Mouse (Mus musculus): Measurements from ENCODE around the gene Casc3.

The Casc3 gene

GRCm38 (mm10) chr11:98769007-98769954 lies 35.4 kb upstream of the Casc3 start:
- TF ChIP-seq GATA4 (IDR thresholded peaks at IDR 0.05; ENCODE audit: insufficient replicate concordance, low read length), result no peak

GRCm38 (mm10) chr11:98770096-98770975 lies 34.4 kb upstream of the Casc3 start:
- TF ChIP-seq GATA4 (IDR thresholded peaks at IDR 0.05; ENCODE audit: insufficient replicate concordance, low read length), result no peak

GRCm38 (mm10) chr11:98771131-98771530 lies 33.6 kb upstream of the Casc3 start:
- no peak for TF ChIP-seq GATA4 (IDR thresholded peaks at IDR 0.05; ENCODE audit: insufficient replicate concordance, low read length)

DNA sequence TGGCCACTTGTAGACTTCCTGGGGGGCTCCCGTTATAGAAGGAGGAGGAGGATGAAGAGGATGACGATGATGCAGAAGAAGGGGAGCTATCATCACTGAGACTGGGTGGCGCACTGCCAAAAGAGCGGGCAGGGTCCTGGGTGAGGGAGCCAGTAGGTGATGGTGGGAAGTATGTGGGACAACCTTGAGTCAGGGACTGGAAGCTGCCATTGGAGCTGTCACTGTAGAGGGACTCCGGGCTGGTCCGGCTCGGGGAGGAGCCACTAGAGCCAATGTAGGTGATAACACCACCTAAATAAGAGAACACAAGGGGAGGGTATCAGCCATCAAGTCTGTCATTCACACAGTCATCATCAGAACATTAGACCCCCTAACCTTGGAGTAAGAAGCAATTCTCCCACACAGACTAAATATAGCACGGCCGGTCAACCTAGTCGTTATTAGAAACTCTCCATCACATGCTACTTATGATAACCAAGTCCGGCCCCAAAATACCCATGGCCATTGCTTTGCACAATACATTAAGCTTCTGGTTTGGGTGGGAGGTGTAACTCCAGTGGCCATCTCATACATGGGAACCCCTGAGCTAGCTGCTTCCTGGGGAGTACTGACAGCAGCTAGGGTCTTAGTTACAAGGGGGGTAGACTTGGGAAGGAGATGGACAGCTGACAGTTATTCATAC lies 32.7 kb upstream of the Casc3 start:
- TF ChIP-seq GATA4 (IDR thresholded peaks at IDR 0.05; ENCODE audit: insufficient replicate concordance, low read length), result no peak

DNA sequence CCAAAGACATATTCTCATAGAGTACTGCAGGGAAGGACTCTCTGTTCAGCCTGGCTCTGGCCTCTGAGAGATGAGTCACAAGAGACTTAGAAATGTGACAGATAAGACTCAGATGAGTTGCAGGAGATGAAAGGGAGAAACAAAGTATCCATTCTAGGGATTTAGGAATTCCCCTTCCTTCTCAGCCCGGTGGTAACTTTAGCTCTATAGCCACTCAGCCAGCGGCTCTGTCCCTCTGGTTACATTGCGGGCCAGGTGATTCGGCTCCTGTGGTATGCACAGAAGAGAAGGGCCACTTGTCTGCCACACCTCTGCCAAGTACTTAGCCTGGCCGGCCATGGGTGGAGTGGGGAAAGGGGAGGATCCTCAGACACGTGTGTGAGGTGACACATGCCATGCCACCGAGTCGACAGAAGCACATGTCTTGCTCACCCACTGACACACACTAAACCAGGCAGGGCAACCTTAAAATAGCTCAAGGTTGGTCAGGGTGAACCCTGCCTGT lies 32.0 kb upstream of the Casc3 start:
- TF ChIP-seq GATA4 (IDR thresholded peaks at IDR 0.05; ENCODE audit: insufficient replicate concordance, low read length), result no peak

GRCm38 (mm10) chr11:98773635-98774295 lies 30.9 kb upstream of the Casc3 start:
- no peak for TF ChIP-seq GATA4 (IDR thresholded peaks at IDR 0.05; ENCODE audit: insufficient replicate concordance, low read length)

DNA sequence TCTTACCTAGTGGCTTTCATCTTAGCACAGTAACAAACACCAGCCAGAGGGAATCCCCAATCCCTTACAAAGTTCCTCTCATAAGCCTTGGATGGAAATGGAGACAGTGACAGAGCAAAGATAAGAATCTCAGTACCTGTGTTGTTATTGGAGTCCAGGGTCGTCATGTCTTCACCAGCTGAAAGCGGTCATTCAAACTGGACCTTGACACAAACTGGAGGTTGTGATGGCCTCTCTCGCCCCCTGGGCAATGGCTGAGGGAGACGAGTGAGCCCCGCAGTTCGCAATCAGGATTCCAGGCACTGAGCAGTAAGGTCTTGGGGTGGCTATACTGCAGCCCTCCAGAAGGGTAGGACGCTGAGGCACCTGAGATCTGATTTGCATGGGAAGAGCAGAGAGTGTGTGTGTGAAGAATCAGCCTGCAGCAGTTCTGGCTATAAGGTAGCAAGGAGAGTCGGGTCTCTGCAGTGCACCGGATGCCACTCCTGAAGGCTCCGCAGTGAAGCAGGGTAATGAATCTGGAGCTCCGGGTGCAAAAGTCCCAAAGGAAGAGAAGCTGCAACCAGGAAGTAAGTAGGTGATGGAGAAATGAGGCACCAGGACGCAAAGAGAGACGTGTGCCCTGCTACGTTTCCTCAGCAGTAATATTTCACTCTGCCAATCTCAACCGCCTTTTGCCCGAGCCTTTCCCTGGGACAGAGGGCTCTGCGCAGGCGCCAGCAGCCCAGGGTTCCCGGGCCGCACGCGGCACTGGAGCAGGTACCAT lies 29.9 kb upstream of the Casc3 start, which contains the start of gene Nr1d1:
Gene Nr1d1, minus strand, starts transcription at position 752 of the 766 bp plus-strand sequence.
- no peak; the same call in 1 of the 2 replicates for TF ChIP-seq GATA4 (IDR thresholded peaks at IDR 0.05; ENCODE audit: insufficient replicate concordance, low read length)

DNA sequence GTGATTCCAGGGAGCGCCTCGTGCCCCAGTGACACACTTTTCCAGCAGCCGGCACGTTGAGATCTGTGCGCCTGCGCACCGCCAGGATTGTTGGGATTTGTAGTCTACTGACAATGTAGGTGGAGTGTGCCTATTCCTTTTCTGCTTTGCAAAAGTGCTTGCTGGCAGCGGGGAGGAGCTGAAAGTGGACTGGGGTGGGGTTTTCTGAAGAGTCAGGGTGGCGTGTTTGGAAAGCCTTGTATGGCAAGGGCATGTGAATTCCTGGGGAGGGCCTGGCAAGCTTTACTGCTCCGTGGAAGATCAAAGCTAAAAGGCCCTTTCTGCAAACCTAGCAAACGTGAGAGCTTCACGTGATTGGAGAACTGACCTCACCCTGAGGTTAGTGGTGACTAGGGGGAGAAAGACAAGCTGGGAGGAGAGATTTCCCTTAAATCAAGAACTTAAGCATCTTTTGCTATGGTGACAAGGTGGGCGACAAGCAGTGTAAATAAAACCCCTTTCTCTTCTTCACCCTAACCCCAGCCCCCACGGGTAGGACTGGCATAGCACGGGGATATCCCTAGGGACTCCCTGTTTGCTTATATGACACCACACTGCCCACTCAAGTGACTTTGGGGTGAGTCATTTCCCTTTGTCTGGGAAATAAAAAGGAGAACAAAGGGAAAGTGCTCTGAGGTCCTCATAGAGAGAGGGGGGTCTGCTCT lies 29.2 kb upstream of the Casc3 start:
- TF ChIP-seq GATA4 (IDR thresholded peaks at IDR 0.05; ENCODE audit: insufficient replicate concordance, low read length), result no peak

DNA sequence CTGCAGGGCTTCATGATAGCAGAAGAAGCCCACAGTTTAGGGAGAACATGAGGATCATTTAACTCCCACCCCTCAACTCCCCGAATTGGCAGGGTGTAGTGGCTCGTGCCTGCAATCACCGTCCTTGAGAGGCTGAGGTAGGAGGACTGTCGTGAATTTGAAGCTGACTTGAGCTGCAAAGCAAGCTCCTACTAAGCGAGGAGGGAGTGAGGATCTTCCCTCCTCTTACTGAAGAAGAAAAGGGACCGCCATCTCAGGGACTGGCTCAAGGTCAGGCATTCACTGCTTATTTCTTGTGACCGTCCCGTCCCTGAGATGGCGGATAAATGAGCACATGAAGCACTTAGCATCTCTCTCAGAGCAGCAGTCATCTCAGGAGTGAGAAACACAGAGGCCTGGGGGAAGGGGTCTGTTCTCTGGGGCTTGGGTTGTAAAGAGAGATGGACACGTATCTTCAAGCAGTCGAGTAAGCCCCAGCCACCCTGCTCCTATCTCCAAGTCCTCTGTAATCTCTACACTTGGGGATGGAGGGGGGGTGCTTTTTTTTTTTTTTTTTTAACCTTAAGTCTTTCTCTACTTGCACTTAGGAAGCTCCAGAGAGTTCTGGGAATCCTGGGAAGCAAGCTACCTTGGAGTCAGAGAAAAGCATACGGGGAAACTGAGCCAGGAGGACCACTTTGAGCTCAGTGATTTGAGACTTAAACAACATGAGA lies 28.5 kb upstream of the Casc3 start:
- no peak for TF ChIP-seq GATA4 (IDR thresholded peaks at IDR 0.05; ENCODE audit: insufficient replicate concordance, low read length)

- no peak for TF ChIP-seq GATA4 (IDR thresholded peaks at IDR 0.05; ENCODE audit: insufficient replicate concordance, low read length)
These were observed 27.7 kb upstream of the Casc3 start for GRCm38 (mm10) chr11:98776843-98777590.

DNA sequence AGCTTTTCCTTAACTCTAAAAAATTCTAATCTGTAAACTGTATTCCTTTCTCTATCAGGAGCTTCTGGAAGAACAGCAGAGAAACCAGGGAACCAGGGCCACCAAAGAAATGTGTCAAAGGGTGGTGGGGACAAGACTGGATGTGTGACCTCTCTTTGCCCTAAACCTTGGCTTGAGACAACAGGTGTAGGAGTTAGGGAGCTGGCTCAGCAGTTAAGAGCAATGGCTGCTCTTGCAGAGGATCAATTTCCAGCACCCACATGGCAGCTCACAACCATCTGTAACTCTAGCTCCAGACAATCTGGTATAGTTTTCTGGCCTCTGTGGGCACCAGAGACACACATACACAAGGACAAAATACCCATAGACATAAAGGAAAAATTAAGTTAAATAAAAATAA lies 26.8 kb upstream of the Casc3 start:
- no peak for TF ChIP-seq GATA4 (IDR thresholded peaks at IDR 0.05; ENCODE audit: insufficient replicate concordance, low read length)
